In genomic region chr5:74971418-74971817, GRCm38 (mm10) we compare ENCODE assay signal across 29 mouse cellular contexts.
DNase-seq lines count a peak whose midpoint lies in the region.
"Had no signal": no experiment of that assay in that cellular context is flagged by ENCODE, and none has a peak within 500 bp of the region (broad histone marks: within the 10 kb centered on the region; RNA-seq: fewer than 3 reads in every experiment).

No protein-coding gene starts in this region.

- no peak overlapping the region for H3K4me3 ChIP-seq in heart, embryonic 10.5 days
- H3K4me3 ChIP-seq: embryonic facial prominence, embryonic 13.5 days; forebrain, embryonic 10.5 days; forebrain, embryonic 15.5 days; heart, embryonic 15.5 days; hindbrain, embryonic 10.5 days; hindbrain, embryonic 15.5 days; liver, embryonic 12.5 days; midbrain, embryonic 12.5 days; myocyte; neural tube, embryonic 12.5 days had no signal

- no peaks in the 10 kb centered on the region for H3K36me3 ChIP-seq in heart, embryonic 10.5 days
- H3K36me3 ChIP-seq: embryonic facial prominence, embryonic 13.5 days; forebrain, embryonic 10.5 days; forebrain, embryonic 15.5 days; heart, embryonic 15.5 days; hindbrain, embryonic 10.5 days; hindbrain, embryonic 15.5 days; liver, embryonic 12.5 days; midbrain, embryonic 12.5 days; neural tube, embryonic 12.5 days had no signal

- H3K9me3 ChIP-seq in heart, embryonic 10.5 days, result no peaks in the 10 kb centered on the region
- H3K9me3 ChIP-seq: embryonic facial prominence, embryonic 13.5 days; forebrain, embryonic 10.5 days; forebrain, embryonic 15.5 days; heart, embryonic 15.5 days; hindbrain, embryonic 10.5 days; hindbrain, embryonic 15.5 days; liver, embryonic 12.5 days; midbrain, embryonic 12.5 days; neural tube, embryonic 12.5 days had no signal

- peaks cover 9% of the 10 kb centered on the region; the same call in 1 of the 2 replicates for H3K27me3 ChIP-seq in heart, embryonic 10.5 days (ENCODE audit: insufficient read depth, poor library complexity, severe bottlenecking)
- H3K27me3 ChIP-seq: embryonic facial prominence, embryonic 13.5 days; forebrain, embryonic 15.5 days; heart, embryonic 15.5 days; liver, embryonic 12.5 days had no signal

- 74% methylated on average over 7 of the region's 7 CpGs for WGBS in heart, embryonic 10.5 days

- DNase-seq in gastrocnemius, adult 18-20 months (ENCODE audit: low spot score), result peak; percentile 69
- DNase-seq in gastrocnemius, postnatal 4 days (ENCODE audit: low spot score in 2 of 2), result no peak
- DNase-seq in heart, adult 8-10 months (ENCODE audit: low spot score), result peak; percentile 51
- no peak for DNase-seq in heart, embryonic 10.5 days (ENCODE audit: low spot score)
- peak; percentile 30 for DNase-seq in kidney, postnatal 10 days
- no peak for DNase-seq in kidney, adult 11 months
- peak; percentile 59 for DNase-seq in skeletal muscle tissue, adult 2 months (ENCODE audit: low read depth, low spot score)
- DNase-seq in urinary bladder, adult 2 months (ENCODE audit: low spot score), result no peak
- DNase-seq: adrenal gland, postnatal 14 days; cerebellum, adult 11 months; cerebellum, adult 9-10 months; cerebellum, postnatal 36 days; kidney, adult 8-10 months; left cerebral cortex, postnatal 4 days; liver, postnatal 0 days; lung, postnatal 36 days; right cerebral cortex, adult 18-20 months; right cerebral cortex, postnatal 4 days; thymus, postnatal 4 days had no signal

- H3K27ac ChIP-seq in heart, embryonic 10.5 days, result no peak overlapping the region
- H3K27ac ChIP-seq: embryonic facial prominence, embryonic 13.5 days; forebrain, embryonic 10.5 days; forebrain, embryonic 15.5 days; heart, embryonic 15.5 days; hindbrain, embryonic 10.5 days; hindbrain, embryonic 15.5 days; liver, embryonic 12.5 days; midbrain, embryonic 12.5 days; neural tube, embryonic 12.5 days had no signal

- peaks cover 17% of the 10 kb centered on the region for H3K4me1 ChIP-seq in heart, embryonic 10.5 days
- H3K4me1 ChIP-seq: midbrain, embryonic 12.5 days had no signal

Comparison
In these comparisons a context has a peak if more than half of its experiments do, and no peak if none do; other contexts are left out.
1. DNase-seq: peak in gastrocnemius, adult 18-20 months (single experiment), heart, adult 8-10 months (single experiment), kidney, postnatal 10 days (single experiment) and skeletal muscle tissue, adult 2 months (single experiment); none in gastrocnemius, postnatal 4 days (0 of 2), heart, embryonic 10.5 days (single experiment), kidney, adult 11 months (single experiment) and urinary bladder, adult 2 months (single experiment).